Mouse (Mus musculus) liver, adult 2 months (tissue): ENCODE measurements around the gene Gm17949.

Experiments
- CTCF ChIP-seq: fragments of 200-500 bp; IDR thresholded peaks from 2 replicates; pipeline ENCODE4 v1.5.1; 2011; ENCODE audit warnings: low read depth, low read length, control low read depth
- POLR2A ChIP-seq: fragments of 200-500 bp; IDR thresholded peaks from 2 replicates; pipeline ENCODE4 v1.6.1; 2011; ENCODE audit warnings: low read length, control low read depth; ENCODE audit not compliant: insufficient read depth; ENCODE audit errors: extremely low read depth

DNA sequence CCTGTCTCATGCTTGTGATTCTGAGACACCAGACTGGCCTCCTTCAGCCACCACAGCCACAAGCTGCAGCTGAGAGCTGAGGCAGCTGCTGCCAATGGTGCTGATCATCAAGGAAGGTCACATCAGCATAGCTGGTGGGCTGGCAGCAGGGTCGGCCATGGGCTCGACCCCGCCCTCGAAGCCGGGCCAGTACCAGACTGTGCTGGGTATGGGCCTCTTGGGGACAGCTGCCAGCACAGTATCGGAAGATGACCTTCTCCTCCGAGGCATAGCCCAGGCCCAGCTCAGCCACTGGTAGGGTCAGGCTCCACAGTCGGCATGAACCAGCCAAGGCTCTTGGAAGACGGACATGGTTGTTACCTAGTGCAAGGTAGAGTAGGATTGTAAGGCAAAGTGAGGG lies 11.9 kb upstream of the Gm17949 start:
- TF ChIP-seq CTCF (no peak), POLR2A (no peak)
